Mouse (Mus musculus): ENCODE results near the gene Tnfrsf17.

DNA sequence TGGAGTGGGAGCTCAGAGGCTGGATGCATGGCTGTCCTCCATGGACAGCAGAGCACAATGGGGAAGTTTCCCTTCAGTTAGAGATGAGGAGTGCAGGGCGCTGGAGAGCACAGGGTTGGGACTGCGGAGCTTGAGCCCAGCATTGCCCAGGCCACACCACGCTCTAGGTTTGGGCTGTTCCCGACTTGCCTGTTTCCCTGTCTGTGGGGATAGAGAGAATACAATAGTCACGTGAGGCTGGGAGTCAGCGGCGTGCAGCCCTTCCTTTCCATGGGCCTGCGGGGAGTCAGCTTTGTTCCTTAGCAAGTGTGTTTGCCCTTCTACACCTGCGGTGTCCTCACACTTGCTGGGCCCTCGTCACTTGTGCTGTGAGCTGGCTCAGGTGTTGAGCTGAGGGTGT, 46.3 kb downstream of the Tnfrsf17 start:
- no peak for TF ChIP-seq CTCF (conservative IDR thresholded peaks at IDR 0.05; ENCODE audit: insufficient read depth, insufficient read length, low read depth, low read length)
- no peak for TF ChIP-seq POLR2A (IDR thresholded peaks at IDR 0.05; ENCODE audit: low read depth, low read length)
